Mouse (Mus musculus) cortical plate, adult 2 months (tissue): ENCODE results near the gene Chrna3. TPM values are rescaled to one million over a fixed set of nuclear protein-coding genes. Genes with fewer than 3 reads are reported as not detected.

Source experiments
- H3K27ac ChIP-seq: fragments of 200-500 bp; 2 replicates; pipeline ENCODE4 v1.5.1; 2012; ENCODE audit warnings: low read length, control low read depth, inconsistent platforms; ENCODE audit not compliant: insufficient read depth
- H3K4me1 ChIP-seq: fragments of 200-500 bp; 2 replicates; pipeline ENCODE4 v1.6.1; 2011; ENCODE audit warnings: low read length; ENCODE audit not compliant: control insufficient read depth, insufficient read depth
- H3K4me3 ChIP-seq: fragments of 200-500 bp; 2 replicates; pipeline ENCODE4 v1.5.1; 2011; ENCODE audit warnings: mild to moderate bottlenecking, low read length, control low read depth; ENCODE audit not compliant: insufficient read depth
- CTCF ChIP-seq: fragments of 200-500 bp; IDR thresholded peaks from 2 replicates; pipeline ENCODE4 v1.5.1; 2011; ENCODE audit warnings: mild to moderate bottlenecking, control low read depth, low read length; ENCODE audit not compliant: insufficient read depth; ENCODE audit errors: extremely low read depth
- POLR2A ChIP-seq: fragments of 200-500 bp; IDR thresholded peaks from 2 replicates; pipeline ENCODE4 v1.6.1; 2011; ENCODE audit warnings: mild to moderate bottlenecking, low read length, control low read depth; ENCODE audit not compliant: insufficient read depth; ENCODE audit errors: extremely low read depth
- polyA plus RNA-seq: library from polyadenylated mRNA; depleted of rRNA; stranded (reverse); fragments of >200 nt; gene quantifications from 2 replicates; pipeline ENCODE4 v1.2.3, GENCODE M21; 2012

Chrna3 gene
- polyA plus RNA-seq, 1 experiment, result 0.44 TPM

DNA sequence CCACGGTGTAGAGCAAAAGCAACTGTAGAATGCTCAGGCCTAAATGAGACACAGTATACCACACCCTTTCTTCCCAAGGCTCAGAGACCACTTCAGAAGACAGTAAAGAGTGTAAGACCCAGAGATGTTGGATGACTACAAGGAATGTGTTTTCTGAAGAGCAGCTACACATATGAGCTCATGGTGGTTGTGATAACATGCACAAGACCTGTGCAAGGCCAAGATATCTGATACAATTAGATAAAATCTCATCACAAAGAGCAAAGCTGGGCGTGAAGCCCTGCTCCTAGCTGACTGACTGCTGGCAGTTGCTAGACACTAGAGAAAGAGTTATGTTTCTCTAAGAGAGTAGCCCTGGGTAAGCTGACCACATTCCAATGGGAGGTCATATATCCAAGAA, 16.7 kb downstream of the Chrna3 start:
- no peak overlapping the region for H3K4me3 ChIP-seq
- no peaks in the 10 kb centered on the region for H3K4me1 ChIP-seq
- no peak overlapping the region for H3K27ac ChIP-seq
- TF ChIP-seq CTCF (no peak), POLR2A (no peak)

DNA sequence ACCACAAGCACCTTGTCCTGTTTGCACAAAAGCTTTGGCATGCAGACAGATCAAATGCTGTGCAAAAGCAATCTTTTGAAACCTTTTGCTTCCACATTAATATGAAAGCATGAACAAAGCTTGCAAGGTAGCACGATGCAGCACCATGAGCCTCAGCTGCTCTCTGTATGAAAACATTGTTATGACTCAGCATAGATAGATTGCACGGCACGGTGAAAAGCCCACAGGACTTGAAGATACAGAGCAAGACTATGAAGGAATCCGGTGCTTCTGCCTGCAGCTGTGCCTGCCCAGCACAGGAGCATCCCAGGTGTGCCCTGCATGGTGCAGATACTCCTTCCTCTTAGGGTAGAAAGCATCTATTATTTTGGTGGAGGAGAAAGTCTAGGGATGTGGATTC, 22.8 kb downstream of the Chrna3 start:
- H3K27ac ChIP-seq, result no peak overlapping the region; the same call in 1 of the 2 replicates
- TF ChIP-seq POLR2A, result no peak

DNA sequence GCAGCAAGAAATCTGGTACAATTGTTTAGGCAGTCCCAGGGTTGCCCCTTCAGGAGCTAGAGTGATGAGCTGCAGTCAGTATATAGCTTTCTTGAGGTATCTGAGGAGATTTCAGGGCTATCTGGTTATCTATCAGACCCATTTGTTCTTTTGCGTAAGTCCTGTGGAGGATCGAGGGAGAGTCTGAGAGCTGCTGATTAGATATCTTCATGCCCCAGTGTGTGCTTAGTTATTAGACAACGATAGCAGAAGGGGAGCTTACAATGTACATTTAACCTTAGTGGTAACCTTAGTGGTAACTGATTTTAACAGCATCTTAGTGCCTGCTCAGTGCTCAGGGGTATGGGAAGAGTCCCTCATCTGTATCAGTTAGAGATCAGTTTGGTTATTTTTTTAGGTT, 30.7 kb downstream of the Chrna3 start:
- no peak for TF ChIP-seq POLR2A
- TF ChIP-seq CTCF, result no peak
- H3K4me3 ChIP-seq, result no peak overlapping the region
- H3K27ac ChIP-seq, result no peak overlapping the region
- no peaks in the 10 kb centered on the region for H3K4me1 ChIP-seq

More for the DNA sequence above, 22.8 kb downstream of the Chrna3 start:
- no peak overlapping the region for H3K4me3 ChIP-seq
- H3K4me1 ChIP-seq, result no peaks in the 10 kb centered on the region; the same call in 1 of the 2 replicates

DNA sequence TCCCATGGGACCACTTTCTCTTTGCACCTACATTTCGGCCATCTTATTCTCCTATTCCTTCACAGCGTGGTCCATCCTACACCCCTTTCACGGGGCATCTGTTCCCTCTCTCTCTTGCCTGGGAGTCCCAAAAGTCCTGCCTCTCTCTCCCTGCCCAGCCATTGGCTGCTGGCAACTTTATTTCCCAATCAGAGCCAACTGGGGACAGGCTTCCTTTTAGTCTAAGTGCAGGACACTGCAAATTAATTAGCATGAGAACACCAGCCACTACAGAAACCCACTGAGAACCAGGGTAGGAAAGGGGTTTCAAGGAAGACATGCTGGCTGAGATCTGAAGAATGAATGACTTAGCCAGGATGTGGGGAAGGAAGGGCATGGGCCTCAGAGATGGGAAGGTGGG, 32.0 kb downstream of the Chrna3 start:
- Histone ChIP-seq H3K4me1 (no peaks in the 10 kb centered on the region), H3K27ac (no peak overlapping the region), H3K4me3 (no peak overlapping the region)
- TF ChIP-seq CTCF, result no peak
- TF ChIP-seq POLR2A, result no peak

DNA sequence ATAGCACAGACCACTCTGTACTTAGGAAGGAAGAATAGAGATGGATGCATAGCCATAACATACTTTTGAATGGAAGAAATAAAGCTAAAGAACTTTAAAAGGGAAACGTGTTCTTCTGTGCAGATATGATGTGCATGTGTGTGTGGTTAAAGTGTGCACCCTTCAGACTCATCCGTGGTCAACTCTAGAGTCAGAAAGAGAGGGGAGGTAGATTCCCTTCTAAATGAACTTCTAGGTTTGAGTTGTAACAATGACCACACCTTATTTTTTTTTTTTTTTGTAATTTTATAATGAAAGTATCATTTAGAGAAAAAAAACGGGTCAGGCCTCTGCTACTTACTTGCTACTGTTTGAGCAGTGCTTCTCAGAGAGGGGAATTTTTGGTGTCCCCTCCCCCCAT, 36.0 kb downstream of the Chrna3 start:
- no peak overlapping the region for H3K27ac ChIP-seq
- no peak overlapping the region for H3K4me3 ChIP-seq
- no peaks in the 10 kb centered on the region for H3K4me1 ChIP-seq
- TF ChIP-seq POLR2A (no peak), CTCF (no peak)

DNA sequence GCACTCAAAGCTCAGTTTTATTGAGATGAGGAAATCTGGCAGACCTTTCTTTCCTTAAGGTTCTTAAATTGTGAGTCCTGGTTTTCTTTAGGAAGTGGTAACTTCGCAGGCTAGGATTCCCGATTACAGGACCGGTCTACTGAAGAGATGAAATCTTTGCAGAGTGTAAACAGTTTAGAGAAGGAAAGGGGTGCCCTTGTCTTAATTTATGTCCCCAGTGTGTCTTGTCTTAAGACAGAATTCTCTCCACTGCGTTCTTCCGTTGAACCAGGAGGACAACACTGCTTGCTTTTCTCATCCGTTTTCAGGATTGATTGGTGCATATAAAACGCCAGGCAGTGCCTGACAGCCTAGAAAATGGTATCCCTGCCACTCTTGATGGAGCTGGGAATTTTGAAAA, 44.0 kb downstream of the Chrna3 start:
- no peak for TF ChIP-seq POLR2A
- TF ChIP-seq CTCF, result no peak

DNA sequence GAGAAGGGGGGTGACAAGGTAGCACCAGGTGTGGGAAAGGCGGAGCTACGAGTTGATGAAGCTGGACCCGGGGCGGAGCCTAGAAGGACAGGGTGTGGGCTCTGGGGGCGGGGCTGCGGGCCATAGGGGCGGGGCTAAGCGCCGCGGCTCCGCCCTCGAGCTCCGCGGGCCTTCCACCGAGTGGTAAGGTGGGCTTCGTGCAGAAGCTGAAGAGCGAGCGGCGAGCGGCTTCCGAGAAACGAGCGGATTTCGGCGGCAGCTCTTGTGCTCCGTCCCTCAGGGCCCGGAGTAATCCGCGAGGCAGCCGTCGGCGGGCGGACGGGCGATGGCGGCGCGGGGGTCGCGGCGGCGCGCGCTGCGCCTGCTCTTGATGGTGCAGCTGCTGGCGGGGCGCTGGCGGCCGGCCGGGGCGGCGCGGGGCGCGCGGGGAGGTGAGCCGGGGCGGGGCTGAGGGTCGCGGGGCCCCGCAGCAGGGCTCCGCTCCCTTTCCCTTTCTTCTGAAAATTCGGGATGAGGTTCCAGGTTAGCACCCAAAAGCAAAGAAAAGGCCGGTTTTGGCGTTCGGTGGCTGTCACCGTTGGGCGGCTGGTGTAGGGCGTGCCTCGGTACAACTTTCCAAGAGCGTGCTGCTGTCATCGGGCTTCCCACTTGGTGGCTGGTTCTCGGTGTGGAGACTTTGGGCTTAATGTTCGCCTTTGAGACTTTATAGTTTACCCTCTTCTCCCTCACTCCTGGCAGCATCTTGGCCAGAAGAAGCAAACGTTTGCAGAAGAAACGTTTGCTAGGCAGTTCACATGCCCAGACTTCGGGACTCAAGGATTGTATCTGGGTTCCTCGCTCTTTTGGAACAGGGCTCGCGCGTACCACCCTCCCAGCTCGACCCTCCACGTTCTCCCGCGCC, 44.8 kb downstream of the Chrna3 start:
- TF ChIP-seq CTCF (no peak), POLR2A (no peak)
- Histone ChIP-seq H3K27ac (no peak overlapping the region), H3K4me3 (peak overlapping the region; percentile 25), H3K4me1 (peaks cover 3% of the 10 kb centered on the region; the same call in 1 of the 2 replicates)

More for the DNA sequence above, 44.0 kb downstream of the Chrna3 start:
- H3K4me1 ChIP-seq, result peaks cover 3% of the 10 kb centered on the region; the same call in 1 of the 2 replicates
- no peak overlapping the region for H3K27ac ChIP-seq
- 0 out of 2 replicates have a peak overlapping the region, but pooled peaks have one; percentile 25 for H3K4me3 ChIP-seq

DNA sequence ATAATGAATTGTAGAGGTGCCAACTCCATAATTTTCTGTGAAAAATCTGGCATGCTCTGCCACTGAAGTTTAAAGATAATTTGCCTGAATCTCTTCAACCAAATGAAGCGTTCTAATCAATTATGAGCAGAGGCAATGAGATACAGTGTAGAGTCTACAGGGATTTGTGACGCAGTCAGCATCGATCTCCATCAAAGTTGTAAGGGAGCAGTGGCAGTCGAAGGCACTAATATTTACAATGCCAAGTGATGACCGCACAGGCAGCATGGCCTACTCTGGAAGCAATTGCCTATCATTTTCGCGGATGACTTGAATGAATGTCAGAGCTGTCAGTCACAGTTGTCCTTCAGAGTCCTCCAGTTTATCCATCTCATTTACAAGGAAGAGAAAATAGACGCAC, 45.7 kb downstream of the Chrna3 start, which contains the start of gene Chrna5:
Gene Chrna5 (plus strand): TSS at position 207 of the 400 bp plus-strand sequence.
- TF ChIP-seq CTCF, result no peak
- Histone ChIP-seq H3K27ac (no peak within 1 kb of the TSS), H3K4me1 (peaks cover 3% of the 10 kb centered on the region; the same call in 1 of the 2 replicates), H3K4me3 (peak within 1 kb of the TSS; percentile 25)

DNA sequence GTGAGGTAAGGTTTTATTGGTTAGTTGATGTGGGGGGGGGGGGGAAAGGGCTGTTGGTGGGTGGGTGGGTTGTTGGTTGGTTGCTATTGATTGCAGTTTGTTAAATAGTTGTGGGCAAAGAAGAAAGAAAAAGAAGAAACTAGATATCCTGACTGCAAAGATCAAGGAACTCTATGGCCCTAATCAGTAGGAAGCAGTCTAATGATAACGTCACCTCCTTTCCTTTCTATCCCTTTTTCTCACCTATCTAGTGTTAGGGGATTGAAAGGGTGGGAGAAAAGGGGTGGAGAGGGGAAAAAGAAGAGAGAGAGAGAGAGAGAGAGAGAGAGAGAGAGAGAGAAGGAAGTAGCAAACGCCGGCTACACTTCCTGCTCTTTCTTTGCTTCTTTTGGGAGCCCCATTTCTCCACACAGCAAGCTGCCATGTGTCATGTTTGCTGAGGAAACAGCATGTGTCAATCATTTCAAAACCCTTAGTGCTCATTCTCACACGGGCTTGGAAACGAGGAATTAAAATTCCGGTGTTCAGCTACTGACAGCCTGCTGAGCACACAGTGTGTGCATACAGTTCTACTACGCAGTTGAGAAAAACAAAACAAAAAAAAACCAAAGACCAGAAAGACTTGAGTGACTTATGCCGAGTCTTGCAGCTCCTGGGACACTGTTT, 56.3 kb downstream of the Chrna3 start:
- Histone ChIP-seq H3K4me1 (no peaks in the 10 kb centered on the region), H3K4me3 (no peak overlapping the region), H3K27ac (no peak overlapping the region)
- TF ChIP-seq CTCF (no peak), POLR2A (no peak)
